12 mouse cellular contexts compared by ENCODE assay signal in genomic region chr17:24490399-24490798, GRCm38 (mm10). TPM values are rescaled to one million over a fixed set of nuclear protein-coding genes. Genes with fewer than 3 reads are reported as not detected.
DNase-seq lines count a peak whose midpoint lies in the region; ATAC-seq and TF ChIP-seq lines count a peak whose summit lies in the region.
"Had no signal": no experiment of that assay in that cellular context is flagged by ENCODE, and none has a peak within 500 bp of the region (broad histone marks: within the 10 kb centered on the region; RNA-seq: fewer than 3 reads in every experiment).

No protein-coding gene starts in this region.

- ATAC-seq in forebrain, embryonic 12.5 days (ENCODE audit: low FRiP score): no peak
- ATAC-seq: CD4-positive, CD25-positive, alpha-beta regulatory T cell, adult 4 months had no signal

- DNase-seq in layer of hippocampus, adult 2 months (ENCODE audit: low spot score in 2 of 2): no peak
- no peak for DNase-seq in layer of hippocampus, postnatal 25 days (ENCODE audit: extremely low spot score in 1 of 2, low spot score in 1 of 2)
- DNase-seq in NIH3T3 (ENCODE audit: low read depth): peak; percentile 68
- peak; percentile 58 for DNase-seq in mesoderm, embryonic 11.5 days (ENCODE audit: low read depth, low spot score)
- no peak for DNase-seq in thymus, postnatal 4 days
- DNase-seq in heart, adult 9 months (ENCODE audit: low spot score in 2 of 2): no peak
- no peak for DNase-seq in frontal cortex, postnatal 25 days (ENCODE audit: low spot score in 2 of 2)

- H3K4me2 ChIP-seq in forebrain, embryonic 12.5 days: peak overlapping the region; percentile 92
- H3K4me2 ChIP-seq: liver, embryonic 15.5 days had no signal

- no peak overlapping the region for H3K9ac ChIP-seq in forebrain, embryonic 12.5 days
- H3K9ac ChIP-seq: liver, embryonic 15.5 days had no signal

- H3K9me3 ChIP-seq in forebrain, embryonic 12.5 days: no peaks in the 10 kb centered on the region
- H3K9me3 ChIP-seq: liver, embryonic 15.5 days; megakaryocyte, embryonic 14.5 days had no signal

- TF ChIP-seq CTCF in layer of hippocampus, adult 2 months (conservative IDR thresholded peaks at IDR 0.05): no peak

- peaks cover 36% of the 10 kb centered on the region for H3K4me1 ChIP-seq in forebrain, embryonic 12.5 days

- 68% methylated on average over 4 of the region's 4 CpGs for WGBS in forebrain, embryonic 12.5 days

- H3K27ac ChIP-seq in layer of hippocampus, adult 2 months: peak overlapping the region; percentile 98
- peak overlapping the region; percentile 90 for H3K27ac ChIP-seq in forebrain, embryonic 12.5 days
- H3K27ac ChIP-seq: liver, embryonic 15.5 days had no signal

- no peaks in the 10 kb centered on the region for H3K36me3 ChIP-seq in forebrain, embryonic 12.5 days (replicated peaks)
- H3K36me3 ChIP-seq: liver, embryonic 15.5 days had no signal

- H3K27me3 ChIP-seq in forebrain, embryonic 12.5 days: peaks cover 15% of the 10 kb centered on the region

- peak overlapping the region; percentile 66 for H3K4me3 ChIP-seq in layer of hippocampus, adult 2 months
- 0 out of 2 replicates have a peak overlapping the region, but pooled peaks have one; percentile 2 for H3K4me3 ChIP-seq in forebrain, embryonic 12.5 days (replicated peaks)
- H3K4me3 ChIP-seq: liver, embryonic 15.5 days had no signal

RNA-seq across cellular contexts. Expression of gene Caskin1, which starts 2.0 kb away (rescaled TPM):
- total RNA-seq in layer of hippocampus, adult 2 months (2021): 100 to 1,000 TPM; 153 to 158 TPM
- 100 to 1,000 TPM; 143 to 165 TPM for total RNA-seq in layer of hippocampus, postnatal 25 days (2021)
- 14.8 and 16.6 TPM in 2 replicates for polyA plus RNA-seq in forebrain, embryonic 12.5 days (2016; fragmentation: Nextera tagmentation; extraction: Ambion mirVana)

RNA-seq across cellular contexts. Expression of gene Mlst8, which starts 11.5 kb away (rescaled TPM):
- total RNA-seq in layer of hippocampus, adult 2 months (2021): 10 to 100 TPM; 36.0 to 44.9 TPM
- total RNA-seq in layer of hippocampus, postnatal 25 days (2021): 10 to 100 TPM; 38.1 to 40.1 TPM
- 34.4 and 37.9 TPM in 2 replicates for polyA plus RNA-seq in forebrain, embryonic 12.5 days (2016; fragmentation: Nextera tagmentation; extraction: Ambion mirVana)

RNA-seq across cellular contexts. Expression of gene Bricd5, which starts 16.7 kb away (rescaled TPM):
- 1 to 10 TPM; 2.0 to 2.3 TPM for total RNA-seq in layer of hippocampus, adult 2 months (2021)
- 1 to 10 TPM; 1.6 to 3.5 TPM for total RNA-seq in layer of hippocampus, postnatal 25 days (2021)
- not detected in 2 replicates for polyA plus RNA-seq in forebrain, embryonic 12.5 days (2016; fragmentation: Nextera tagmentation; extraction: Ambion mirVana)
- polyA plus RNA-seq: CD4-positive, CD25-positive, alpha-beta regulatory T cell, adult 4 months; heart, embryonic 14.5 days; liver, embryonic 15.5 days had no signal

RNA-seq across cellular contexts. Expression of gene Pgp, which starts 20.2 kb away (rescaled TPM):
- total RNA-seq in layer of hippocampus, adult 2 months (2021): 10 to 100 TPM; 58.2 to 62.7 TPM
- total RNA-seq in layer of hippocampus, postnatal 25 days (2021): 10 to 100 TPM; 61.5 to 74.6 TPM
- 59.3 and 60.3 TPM in 2 replicates for polyA plus RNA-seq in forebrain, embryonic 12.5 days (2016; fragmentation: Nextera tagmentation; extraction: Ambion mirVana)

RNA-seq across cellular contexts. Expression of gene E4f1, which starts 20.3 kb away (rescaled TPM):
- total RNA-seq in layer of hippocampus, adult 2 months (2021): 10 to 100 TPM; 34.0 to 39.4 TPM
- 10 to 100 TPM; 25.4 to 36.0 TPM for total RNA-seq in layer of hippocampus, postnatal 25 days (2021)
- polyA plus RNA-seq in forebrain, embryonic 12.5 days (2016; fragmentation: Nextera tagmentation; extraction: Ambion mirVana): 34.1 and 37.1 TPM in 2 replicates

Comparison
In these comparisons a context has a peak if more than half of its experiments do, and no peak if none do; other contexts are left out.
1. DNase-seq: peak in NIH3T3 (single experiment) and mesoderm, embryonic 11.5 days (single experiment); none in layer of hippocampus, adult 2 months (0 of 2), layer of hippocampus, postnatal 25 days (0 of 2), thymus, postnatal 4 days (single experiment), heart, adult 9 months (0 of 2) and frontal cortex, postnatal 25 days (0 of 2).